Mouse (Mus musculus) embryo, embryonic 10.5 days (tissue): ENCODE data around the gene Tsfm.
"Not testable (repeated sequence)": the region's sequence is repeated elsewhere in the genome, so short reads cannot be mapped to it uniquely, and the experiment has no call there.

Source experiments
- DNase-seq: peaks from one replicate; pipeline ENCODE4 v3.0.0-alpha.2; 2015; ENCODE audit warnings: low spot score

Tsfm gene

GRCm38 (mm10) chr10:127063913-127064870 is 33.6 kb upstream of the Tsfm start:
- DNase-seq, result peak; percentile 46

GRCm38 (mm10) chr10:127063239-127063872 is 32.7 kb upstream of the Tsfm start, which contains the start of gene Cdk4:
Gene Cdk4 (plus strand): TSS chr10:127063534.
- DNase-seq, result peak; percentile 99

- no peak for DNase-seq
Measured at GRCm38 (mm10) chr10:127062503-127062902, 31.9 kb upstream of the Tsfm start.

- DNase-seq, result not testable (repeated sequence)
Measured at GRCm38 (mm10) chr10:127062101-127062500, 31.5 kb upstream of the Tsfm start.

GRCm38 (mm10) chr10:127061513-127061912 is 30.9 kb upstream of the Tsfm start:
- DNase-seq, result no peak

- DNase-seq, result no peak
Measured at GRCm38 (mm10) chr10:127061085-127061484, 30.4 kb upstream of the Tsfm start.

GRCm38 (mm10) chr10:127059968-127060916 is 29.6 kb upstream of the Tsfm start, which contains the start of gene March9:
Gene March9 (minus strand): TSS chr10:127060184.
- peak; percentile 81 for DNase-seq

GRCm38 (mm10) chr10:127059174-127059967 is 28.7 kb upstream of the Tsfm start:
- peak; percentile 40 for DNase-seq

- DNase-seq, result no peak
Measured at GRCm38 (mm10) chr10:127058708-127059107, 28.1 kb upstream of the Tsfm start.

GRCm38 (mm10) chr10:127058161-127058560 is 27.5 kb upstream of the Tsfm start:
- DNase-seq, result peak; percentile 92

GRCm38 (mm10) chr10:127056490-127056889 is 25.9 kb upstream of the Tsfm start:
- no peak for DNase-seq

- no peak for DNase-seq
Measured at GRCm38 (mm10) chr10:127055406-127055805, 24.8 kb upstream of the Tsfm start.

- no peak for DNase-seq
Measured at GRCm38 (mm10) chr10:127054646-127055045, 24.0 kb upstream of the Tsfm start.

GRCm38 (mm10) chr10:127050119-127050474 is 19.5 kb upstream of the Tsfm start:
- DNase-seq, result no peak

- peak; percentile 14 for DNase-seq
Measured at GRCm38 (mm10) chr10:127049395-127050118, 18.9 kb upstream of the Tsfm start.

GRCm38 (mm10) chr10:127048608-127049394 is 18.2 kb upstream of the Tsfm start:
- peak; percentile 18 for DNase-seq

GRCm38 (mm10) chr10:127047954-127048353 is 17.3 kb upstream of the Tsfm start, which contains the start of gene Cyp27b1:
Gene Cyp27b1 (plus strand): TSS chr10:127048250.
- DNase-seq, result no peak

- no peak for DNase-seq
Measured at GRCm38 (mm10) chr10:127043187-127043586, 12.5 kb upstream of the Tsfm start.

- DNase-seq, result no peak
Measured at GRCm38 (mm10) chr10:127042468-127043115, 12.0 kb upstream of the Tsfm start.
